Mouse (Mus musculus) C2C12 (cell line): ENCODE measurements around the gene Rap1b.

Experiments
- CEBPB ChIP-seq: IDR thresholded peaks from one replicate; pipeline ENCODE4 v1.6.1; 2011; ENCODE audit warnings: low read depth, mild to moderate bottlenecking, control low read depth, moderate library complexity
- CTCF ChIP-seq: IDR thresholded peaks from one replicate; pipeline ENCODE4 v1.5.1; 2011; ENCODE audit not compliant: control insufficient read depth, insufficient read depth, insufficient read length
- USF1 ChIP-seq: IDR thresholded peaks from one replicate; pipeline ENCODE4 v1.6.1; 2011; ENCODE audit warnings: low read depth, mild to moderate bottlenecking, control low read depth, moderate library complexity

DNA sequence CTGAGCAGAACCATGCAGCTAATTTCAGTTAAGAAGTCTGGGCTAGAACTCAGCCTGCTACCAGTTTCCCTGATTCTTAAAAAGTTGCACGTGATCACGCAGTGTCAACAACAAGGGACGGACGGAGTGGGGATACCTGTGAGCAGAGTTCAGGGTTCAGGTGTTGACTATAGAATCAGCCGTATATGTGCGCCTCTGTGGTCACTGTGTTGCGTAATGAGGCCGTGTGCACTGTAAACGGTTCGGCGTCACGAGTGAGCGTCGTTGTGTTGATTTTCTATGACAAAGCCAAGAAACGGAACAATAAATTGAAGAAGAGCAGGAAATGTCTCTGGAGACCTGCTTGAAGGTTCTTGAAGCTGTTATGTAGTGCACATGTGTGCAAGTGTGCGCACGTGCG is 30.6 kb upstream of the Rap1b start:
- TF ChIP-seq CTCF: no peak
- no peak for TF ChIP-seq CEBPB
- no peak for TF ChIP-seq USF1
